Mouse (Mus musculus) lung, adult 2 months (tissue): ENCODE measurements around the gene Fibp.

Experiments
- CTCF ChIP-seq: fragments of 200-500 bp; IDR thresholded peaks from 2 replicates; pipeline ENCODE4 v1.5.1; 2011; ENCODE audit warnings: mild to moderate bottlenecking, low read length, control low read depth; ENCODE audit not compliant: insufficient read depth
- POLR2A ChIP-seq: fragments of 200-500 bp; IDR thresholded peaks from 2 replicates; pipeline ENCODE4 v1.6.1; 2011; ENCODE audit warnings: low read depth, mild to moderate bottlenecking, control low read depth, low read length, borderline replicate concordance; ENCODE audit errors: extremely low read depth

DNA sequence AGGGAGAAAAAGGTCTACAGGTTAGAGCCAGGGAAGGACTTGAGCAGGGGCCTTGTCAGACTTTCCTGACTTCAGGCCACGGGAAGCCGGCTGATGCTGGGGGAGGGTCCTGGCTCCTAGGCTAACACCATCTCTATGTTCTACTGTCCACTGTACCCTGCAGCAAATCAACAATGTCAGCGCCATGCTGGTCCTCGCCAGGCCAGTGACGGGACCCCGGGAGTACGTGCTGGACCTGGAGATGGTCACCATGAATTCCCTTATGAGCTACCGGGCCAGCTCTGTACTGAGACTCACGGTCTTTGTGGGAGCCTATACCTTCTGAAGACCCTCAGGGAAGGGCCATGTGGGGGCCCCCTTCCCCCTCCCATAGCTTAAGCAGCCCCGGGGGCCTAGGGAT, 21.0 kb downstream of the Fibp start:
- TF ChIP-seq CTCF (no peak), POLR2A (no peak)
